Mouse (Mus musculus): Measurements from ENCODE around the gene Slc2a4.

- TF ChIP-seq CTCF (conservative IDR thresholded peaks at IDR 0.05; ENCODE audit: insufficient read depth, insufficient read length, low read depth, low read length): no peak
- TF ChIP-seq POLR2A (IDR thresholded peaks at IDR 0.05; ENCODE audit: low read depth, low read length): no peak
Observed at GRCm38 (mm10) chr11:69894671-69895070, 53.3 kb downstream of the Slc2a4 start.
